Mouse (Mus musculus): ENCODE results near the gene Slc16a13.

Slc16a13 gene

DNA sequence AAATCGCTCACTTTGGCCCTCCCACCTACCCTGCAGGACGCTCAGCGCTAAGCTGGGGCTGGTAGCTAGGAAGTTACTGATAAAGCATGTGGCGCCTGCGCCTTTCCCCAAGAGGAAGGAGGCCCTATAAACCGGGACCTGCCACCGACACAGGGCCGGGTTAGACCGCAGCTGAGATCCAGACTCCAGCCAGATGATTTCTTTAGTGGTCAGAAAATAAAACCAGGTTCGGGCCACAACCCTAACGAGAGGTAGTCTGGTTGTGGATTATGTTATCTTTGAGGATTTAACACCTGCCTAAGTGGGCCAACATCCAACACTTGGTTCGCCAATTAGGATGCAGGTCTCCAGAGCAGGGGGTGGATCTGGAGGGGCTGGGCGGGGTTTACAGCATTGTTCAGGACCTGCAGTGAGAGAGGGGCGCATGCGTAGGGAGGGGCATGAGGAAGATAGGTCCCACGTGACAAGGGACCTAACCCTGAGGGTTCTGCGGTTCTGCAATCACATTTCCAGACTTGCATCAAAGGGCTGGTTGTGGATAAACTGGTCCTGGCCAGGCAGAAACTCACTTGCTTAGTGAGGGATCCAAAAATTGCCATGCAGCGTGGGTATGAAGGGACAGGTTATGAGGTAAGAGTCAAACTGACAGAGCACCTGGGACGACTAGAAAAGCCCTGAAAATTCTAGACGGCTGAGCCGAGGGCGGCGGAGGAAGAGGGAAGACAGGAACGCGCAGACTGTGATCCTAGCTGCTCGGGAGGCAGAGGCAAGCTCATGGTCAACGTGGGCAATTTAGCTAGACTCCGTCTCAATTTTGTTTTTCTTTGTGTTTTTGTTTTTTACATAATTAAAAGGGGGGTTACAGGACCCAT, at the start of gene Slc16a13:
Slc16a13 (minus strand) TSS at position 334 of the 872 bp plus-strand sequence.
- in situ Hi-C loops (cut with MboI; ENCODE audit: low pct_unique_long_range_greater_than_20kb in 1 of 2, low sequenced_read_pairs in 2 of 2, unreplicated experiment in 1 of 2), result no loop called here

GRCm38 (mm10) chr11:70266405-70266804, 45.5 kb upstream of the Slc16a13 start:
- in situ Hi-C loops (cut with MboI; ENCODE audit: low pct_unique_long_range_greater_than_20kb in 1 of 2, low sequenced_read_pairs in 2 of 2, unreplicated experiment in 1 of 2), result no loop called here

DNA sequence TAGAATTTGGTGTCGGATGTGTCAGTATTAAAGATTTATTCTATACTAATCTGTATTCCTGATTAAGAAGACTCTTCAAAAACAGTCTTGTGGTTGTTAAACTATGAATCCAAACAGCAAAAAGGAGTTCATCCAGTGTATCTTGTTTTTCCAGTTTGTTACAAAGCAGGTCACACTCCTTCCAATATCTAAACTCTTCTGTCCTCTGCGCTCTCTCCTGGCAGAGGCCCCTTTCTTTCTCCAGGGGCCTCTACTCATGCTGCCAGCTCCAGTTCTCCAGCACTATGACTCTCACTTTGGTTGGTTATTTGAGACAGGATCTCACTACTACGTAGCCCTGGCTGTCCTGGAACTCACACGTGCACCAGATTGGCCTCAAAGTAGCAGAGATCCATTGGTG, 45.0 kb upstream of the Slc16a13 start:
- in situ Hi-C loops (cut with MboI; ENCODE audit: low pct_unique_long_range_greater_than_20kb in 1 of 2, low sequenced_read_pairs in 2 of 2, unreplicated experiment in 1 of 2), result no loop called here

- in situ Hi-C loops (cut with MboI; ENCODE audit: low pct_unique_long_range_greater_than_20kb in 1 of 2, low sequenced_read_pairs in 2 of 2, unreplicated experiment in 1 of 2), result no loop called here
These were observed 44.4 kb upstream of the Slc16a13 start for GRCm38 (mm10) chr11:70265252-70265651.

GRCm38 (mm10) chr11:70259035-70259434, 38.2 kb upstream of the Slc16a13 start:
- in situ Hi-C loops (cut with MboI; ENCODE audit: low pct_unique_long_range_greater_than_20kb in 1 of 2, low sequenced_read_pairs in 2 of 2, unreplicated experiment in 1 of 2), result no loop called here

DNA sequence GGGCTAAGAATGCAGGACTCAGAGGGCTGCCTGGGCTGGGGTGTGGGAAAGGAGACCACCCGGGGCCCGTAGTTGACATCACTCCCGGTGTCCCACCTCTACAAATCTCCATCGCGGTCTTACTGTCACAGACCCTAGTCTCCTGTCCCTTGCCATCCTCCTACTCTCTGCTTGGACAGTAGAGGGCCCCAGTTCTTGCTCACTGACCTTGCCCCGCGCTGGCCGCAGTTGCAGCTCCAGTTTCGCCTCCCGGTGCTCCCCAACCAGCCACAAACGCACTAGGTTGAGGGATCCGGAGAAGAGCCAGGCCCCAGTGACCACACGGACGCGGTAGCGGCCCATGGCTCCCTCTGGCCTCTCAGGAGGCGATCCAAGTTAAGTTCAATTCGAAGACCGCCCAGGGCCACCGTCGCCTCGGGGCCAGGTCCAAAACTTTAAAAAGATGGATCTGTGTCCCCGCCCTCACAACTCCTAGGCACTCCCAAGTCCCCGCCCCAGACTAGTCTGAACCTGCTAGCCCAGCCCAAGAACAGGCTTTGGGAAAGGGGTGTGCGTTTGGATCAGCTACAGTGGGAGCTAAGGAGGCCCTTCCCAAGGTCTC, 34.2 kb upstream of the Slc16a13 start, which contains the start of gene Alox12:
Alox12 (minus strand) TSS at position 423 of the 601 bp plus-strand sequence.
- in situ Hi-C loops (cut with MboI; ENCODE audit: low pct_unique_long_range_greater_than_20kb in 1 of 2, low sequenced_read_pairs in 2 of 2, unreplicated experiment in 1 of 2), result no loop called here

- in situ Hi-C loops (cut with MboI; ENCODE audit: low pct_unique_long_range_greater_than_20kb in 1 of 2, low sequenced_read_pairs in 2 of 2, unreplicated experiment in 1 of 2), result no loop called here
These were observed 33.5 kb upstream of the Slc16a13 start for GRCm38 (mm10) chr11:70254337-70254736.

DNA sequence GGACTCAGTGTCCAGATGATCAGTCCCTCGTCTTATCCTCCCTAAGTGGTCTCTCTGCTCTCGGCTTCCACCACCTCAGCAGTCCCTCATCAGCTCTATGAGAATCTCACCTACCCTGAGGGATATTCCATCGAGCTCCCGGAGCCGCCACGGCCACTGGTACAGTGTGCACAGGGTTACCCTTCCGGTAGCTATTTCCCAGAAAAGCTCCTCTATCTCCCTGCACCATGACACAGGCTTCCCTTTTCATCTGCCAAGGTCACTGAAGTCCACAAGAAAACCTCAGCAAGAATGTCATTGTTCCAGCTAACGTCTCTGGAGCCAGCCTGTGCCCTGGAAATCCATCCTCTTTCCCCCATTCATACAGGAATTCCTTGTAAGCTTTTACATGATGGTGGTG, 31.0 kb upstream of the Slc16a13 start:
- in situ Hi-C loops (cut with MboI; ENCODE audit: low pct_unique_long_range_greater_than_20kb in 1 of 2, low sequenced_read_pairs in 2 of 2, unreplicated experiment in 1 of 2), result no loop called here

GRCm38 (mm10) chr11:70250150-70250549, 29.3 kb upstream of the Slc16a13 start:
- in situ Hi-C loops (cut with MboI; ENCODE audit: low pct_unique_long_range_greater_than_20kb in 1 of 2, low sequenced_read_pairs in 2 of 2, unreplicated experiment in 1 of 2), result no loop called here

DNA sequence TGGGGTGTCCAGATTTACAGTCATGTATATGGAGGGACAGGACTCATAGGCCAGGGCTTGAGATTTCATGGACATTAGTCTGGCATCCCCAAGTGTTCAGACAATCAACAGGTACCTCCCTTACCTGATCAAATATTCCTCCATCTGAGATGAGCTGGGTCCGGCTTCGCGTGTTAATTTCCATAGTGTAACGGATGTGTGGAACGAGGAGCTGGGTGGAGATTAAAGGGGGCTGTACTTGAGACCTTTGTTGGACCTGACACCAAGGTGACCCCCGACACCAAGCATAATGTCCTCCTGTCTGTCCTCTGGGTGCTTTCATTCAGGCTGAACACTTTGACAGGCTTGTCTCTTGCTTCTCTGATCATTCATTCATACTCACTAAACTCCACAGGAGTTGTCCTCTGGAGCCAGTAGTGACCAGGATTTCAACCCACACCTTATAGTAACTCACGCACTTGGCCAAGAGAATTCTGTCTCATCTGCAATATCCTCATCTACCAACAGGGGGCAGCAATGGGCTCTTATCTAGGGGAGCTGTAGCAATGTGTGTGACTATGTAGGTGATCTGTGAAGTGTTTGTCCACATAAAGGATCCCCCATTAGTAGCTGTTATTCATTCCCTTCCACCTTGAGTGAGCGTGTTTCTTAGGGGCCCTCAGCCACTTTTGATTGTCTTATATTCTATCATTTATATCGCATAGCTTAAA, 26.4 kb upstream of the Slc16a13 start:
- in situ Hi-C loops (cut with MboI; ENCODE audit: low pct_unique_long_range_greater_than_20kb in 1 of 2, low sequenced_read_pairs in 2 of 2, unreplicated experiment in 1 of 2), result no loop called here

GRCm38 (mm10) chr11:70242591-70242990, 21.7 kb upstream of the Slc16a13 start:
- in situ Hi-C loops (cut with MboI; ENCODE audit: low pct_unique_long_range_greater_than_20kb in 1 of 2, low sequenced_read_pairs in 2 of 2, unreplicated experiment in 1 of 2), result no loop called here

DNA sequence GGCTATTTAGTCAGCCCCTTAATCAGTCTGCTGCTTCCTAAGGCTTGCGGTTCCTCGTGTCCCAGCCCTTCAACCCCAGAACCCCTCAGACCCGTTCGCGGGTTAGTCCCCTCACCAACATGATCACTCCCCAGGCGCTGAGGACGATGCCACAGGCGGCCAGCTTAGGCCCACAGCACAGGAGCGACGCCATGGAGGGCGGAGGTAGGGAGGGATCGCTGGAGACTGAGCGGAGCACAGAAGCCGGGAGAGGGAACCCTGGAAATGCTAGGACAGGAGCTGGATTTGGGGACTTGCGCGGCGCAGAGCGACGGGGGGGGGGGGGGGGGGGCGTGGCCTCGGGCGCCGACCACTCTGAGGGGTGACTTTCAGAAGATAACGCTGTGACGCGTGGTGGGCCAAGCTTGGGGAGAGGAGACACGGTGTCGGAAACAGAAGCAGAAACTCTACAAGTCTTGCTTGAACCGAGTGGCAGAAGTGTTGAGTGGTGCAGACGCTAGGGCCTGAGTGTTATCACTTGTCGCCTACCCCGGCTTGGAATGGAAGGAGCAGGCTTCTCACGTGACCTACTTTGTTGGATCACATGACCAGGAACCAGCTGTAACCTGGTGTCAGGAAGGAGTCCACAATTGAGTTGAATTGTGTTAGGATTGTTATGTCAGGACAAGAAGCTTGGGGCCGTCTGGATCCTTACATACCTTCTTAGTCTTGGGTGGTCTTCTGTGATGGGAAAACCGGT, 18.8 kb upstream of the Slc16a13 start, which contains the start of the genes Gm21988 and Rnasek:
Gm21988 (minus strand) TSS at position 290 of the 739 bp plus-strand sequence.
Rnasek (minus strand) TSS at position 302 of the 739 bp plus-strand sequence.
- in situ Hi-C loops (cut with MboI; ENCODE audit: low pct_unique_long_range_greater_than_20kb in 1 of 2, low sequenced_read_pairs in 2 of 2, unreplicated experiment in 1 of 2), result no loop called here

GRCm38 (mm10) chr11:70238591-70239440, 18.0 kb upstream of the Slc16a13 start:
- in situ Hi-C loops (cut with MboI; ENCODE audit: low pct_unique_long_range_greater_than_20kb in 1 of 2, low sequenced_read_pairs in 2 of 2, unreplicated experiment in 1 of 2), result no loop called here

- in situ Hi-C loops (cut with MboI; ENCODE audit: low pct_unique_long_range_greater_than_20kb in 1 of 2, low sequenced_read_pairs in 2 of 2, unreplicated experiment in 1 of 2), result no loop called here
These were observed 16.7 kb upstream of the Slc16a13 start, which contains the start of gene 0610010K14Rik for GRCm38 (mm10) chr11:70237457-70238167. Gene 0610010K14Rik (minus strand): TSS chr11:70237914.

DNA sequence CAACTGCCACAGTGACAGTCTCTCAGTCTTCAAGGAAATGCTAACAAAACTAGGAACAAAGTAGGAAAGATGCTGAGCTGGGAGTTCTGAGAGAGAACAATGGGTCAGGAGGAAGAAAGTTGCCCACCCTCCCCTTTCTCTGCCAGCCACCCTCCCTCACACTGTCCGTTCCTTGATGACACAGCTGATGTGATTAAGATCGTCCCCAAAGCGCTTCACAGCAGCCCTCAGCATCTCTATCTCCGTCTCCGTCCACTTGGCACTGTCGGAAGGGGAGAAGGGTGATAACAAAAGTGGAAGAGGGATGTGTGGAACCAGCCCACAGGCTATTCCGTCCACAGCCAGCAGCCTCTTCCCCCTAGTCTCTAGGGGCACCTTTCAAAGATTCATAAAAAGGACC, 15.9 kb upstream of the Slc16a13 start:
- in situ Hi-C loops (cut with MboI; ENCODE audit: low pct_unique_long_range_greater_than_20kb in 1 of 2, low sequenced_read_pairs in 2 of 2, unreplicated experiment in 1 of 2), result no loop called here

GRCm38 (mm10) chr11:70235254-70235900, 14.5 kb upstream of the Slc16a13 start:
- in situ Hi-C loops (cut with MboI; ENCODE audit: low pct_unique_long_range_greater_than_20kb in 1 of 2, low sequenced_read_pairs in 2 of 2, unreplicated experiment in 1 of 2), result no loop called here
